Comparison of ENCODE assay signal across 20 mouse cellular contexts in the genomic region with DNA sequence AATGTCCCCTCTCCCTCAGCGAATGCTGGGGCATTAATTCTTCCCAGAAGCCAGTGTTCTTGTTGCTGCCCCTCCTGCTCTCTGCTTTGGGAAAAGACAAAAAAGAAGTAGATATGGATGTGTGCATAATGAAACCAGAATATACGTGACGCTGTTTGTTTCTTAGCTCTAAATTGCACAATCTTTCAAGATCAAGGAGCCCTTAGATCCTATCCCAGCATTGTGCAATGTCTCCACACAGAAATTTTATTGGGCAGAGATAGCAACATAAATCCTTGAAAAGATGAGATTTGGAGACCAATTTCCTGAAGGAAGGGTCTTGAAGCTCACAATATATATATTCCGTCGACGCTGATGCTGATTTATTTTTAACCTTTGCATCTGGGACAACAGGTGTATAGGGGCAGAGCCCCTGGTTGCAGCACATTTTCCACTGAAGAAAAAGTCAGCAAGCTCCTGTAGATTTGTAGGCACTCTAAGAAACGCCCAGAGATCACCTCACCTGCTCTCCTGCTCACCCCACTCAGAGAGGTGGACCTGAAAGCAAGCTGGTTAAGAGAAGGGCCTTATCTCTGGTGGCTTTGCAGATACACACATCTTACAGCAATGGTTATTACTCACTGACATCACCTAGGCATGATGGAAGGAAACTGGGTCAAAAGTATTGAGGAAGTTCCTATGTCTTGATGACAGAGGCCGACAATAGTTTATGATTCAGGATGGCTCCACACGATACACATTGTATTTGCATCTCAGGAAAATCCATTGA.
"Had no signal": no experiment of that assay in that cellular context is flagged by ENCODE, and none has a peak within 500 bp of the region (broad histone marks: within the 10 kb centered on the region; RNA-seq: fewer than 3 reads in every experiment).

No protein-coding gene starts in this region.

- DNase-seq: lung, adult 18-20 months; lung, embryonic 14.5 days; lung, postnatal 14 days; lung, postnatal 4 days; midbrain, embryonic 14.5 days; retina, postnatal 1 day; right cerebral cortex, adult 18-20 months; right cerebral cortex, postnatal 25 days; right cerebral cortex, postnatal 4 days; spleen, adult 18-20 months; thymus, adult 2 months; thymus, postnatal 25 days; thymus, postnatal 4 days had no signal

- ATAC-seq: midbrain, embryonic 16.5 days had no signal

- H3K4me1 ChIP-seq: megakaryocyte, embryonic 14.5 days; midbrain, embryonic 10.5 days; midbrain, embryonic 12.5 days; neural tube, embryonic 13.5 days; neural tube, embryonic 15.5 days had no signal

- H3K9ac ChIP-seq: lung, embryonic 14.5 days; midbrain, embryonic 12.5 days; neural tube, embryonic 13.5 days; neural tube, embryonic 15.5 days had no signal

- H3K27ac ChIP-seq: midbrain, embryonic 10.5 days; midbrain, embryonic 12.5 days; neural tube, embryonic 13.5 days; neural tube, embryonic 15.5 days had no signal

- H3K36me3 ChIP-seq: midbrain, embryonic 10.5 days; midbrain, embryonic 12.5 days; neural tube, embryonic 13.5 days; neural tube, embryonic 15.5 days had no signal

- H3K4me2 ChIP-seq: lung, embryonic 14.5 days; midbrain, embryonic 12.5 days; neural tube, embryonic 13.5 days; neural tube, embryonic 15.5 days had no signal

- H3K27me3 ChIP-seq: megakaryocyte, embryonic 14.5 days; midbrain, embryonic 12.5 days; neural tube, embryonic 13.5 days; neural tube, embryonic 15.5 days had no signal

- H3K4me3 ChIP-seq: megakaryocyte, embryonic 14.5 days; midbrain, embryonic 10.5 days; midbrain, embryonic 12.5 days; myocyte; neural tube, embryonic 13.5 days; neural tube, embryonic 15.5 days had no signal

- H3K9me3 ChIP-seq: megakaryocyte, embryonic 14.5 days; midbrain, embryonic 10.5 days; midbrain, embryonic 12.5 days; neural tube, embryonic 13.5 days; neural tube, embryonic 15.5 days had no signal
